Mouse (Mus musculus): Measurements from ENCODE around the gene Kcnc4.

Kcnc4 gene

DNA sequence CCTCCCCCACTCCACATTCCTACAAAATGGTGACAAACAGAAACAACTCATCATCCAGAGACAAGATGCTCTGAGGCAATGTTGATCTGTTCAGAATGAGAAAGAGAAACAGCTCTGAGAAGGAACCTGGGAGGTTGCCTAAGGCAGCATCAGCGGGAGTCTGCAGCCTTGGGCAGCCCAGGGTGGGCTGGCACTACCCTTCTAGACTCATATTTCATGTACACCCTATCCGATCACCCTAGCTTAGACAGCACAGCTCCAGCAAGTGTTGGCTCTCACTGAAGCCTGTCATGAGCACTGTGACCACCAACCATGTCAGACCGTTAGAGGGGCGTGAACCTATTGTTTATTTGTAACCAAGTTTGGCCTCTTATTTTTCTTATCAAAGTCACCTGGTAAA lies 5.1 kb downstream of the Kcnc4 start:
- no peak for DNase-seq

DNA sequence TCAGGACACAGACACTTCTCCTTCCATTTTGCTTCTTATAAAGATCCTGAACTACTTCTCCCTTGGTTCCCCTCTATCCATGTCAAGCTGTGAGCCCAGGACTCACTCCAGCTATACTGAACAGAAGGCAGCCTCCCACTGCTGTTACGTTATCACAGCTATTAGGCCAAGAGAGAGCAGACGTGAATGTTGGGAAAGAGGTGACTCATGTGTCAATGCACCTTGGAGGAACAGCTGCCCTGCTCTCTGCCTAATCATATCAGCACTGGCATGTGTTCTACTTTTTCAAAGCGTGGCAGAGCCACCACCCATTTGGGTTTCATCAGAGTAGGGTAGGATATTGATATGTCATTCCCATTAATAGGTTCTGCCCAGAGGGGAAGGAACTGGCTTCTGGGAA lies 12.5 kb downstream of the Kcnc4 start:
- DNase-seq = no peak

DNA sequence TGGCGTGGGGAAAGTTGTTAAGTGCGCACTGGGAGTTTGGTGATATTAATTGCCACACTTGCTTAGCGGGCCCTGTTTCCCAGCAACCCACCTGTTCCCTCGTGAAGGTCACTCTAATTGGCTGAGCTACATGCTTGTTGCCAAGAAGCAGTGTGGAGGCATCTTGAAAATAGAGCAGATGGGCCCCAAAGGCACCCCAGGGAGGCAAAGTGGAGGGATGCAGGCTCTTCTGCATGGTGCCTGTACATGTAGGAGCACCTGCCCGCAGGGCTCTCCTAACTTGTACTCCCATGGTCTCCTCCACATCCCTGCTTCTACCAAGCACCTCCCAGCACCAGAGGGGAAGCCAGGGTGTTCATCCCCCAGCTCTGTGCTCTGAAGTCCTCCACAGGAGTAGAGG lies 15.5 kb downstream of the Kcnc4 start:
- no peak for DNase-seq

DNA sequence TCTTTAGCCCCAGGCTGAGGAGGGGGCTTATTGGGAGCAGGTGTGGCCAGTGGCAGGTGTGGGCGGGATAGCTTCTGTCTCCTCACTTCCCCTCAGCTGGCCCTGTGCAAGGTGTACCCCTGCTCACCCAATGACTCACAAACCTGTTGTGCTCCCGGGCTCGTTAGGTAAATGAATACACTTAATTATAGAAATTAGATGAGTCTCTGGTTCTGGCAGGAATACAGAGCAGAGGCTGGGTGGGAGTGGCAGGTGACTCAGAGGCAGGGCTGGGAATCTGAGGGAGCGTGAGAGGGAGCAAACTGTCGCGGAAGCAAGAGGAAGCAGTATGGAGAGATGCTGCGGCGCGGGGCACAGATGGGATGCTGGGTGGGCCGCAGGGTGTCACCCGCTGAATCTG lies 17.2 kb downstream of the Kcnc4 start:
- no peak for DNase-seq

DNA sequence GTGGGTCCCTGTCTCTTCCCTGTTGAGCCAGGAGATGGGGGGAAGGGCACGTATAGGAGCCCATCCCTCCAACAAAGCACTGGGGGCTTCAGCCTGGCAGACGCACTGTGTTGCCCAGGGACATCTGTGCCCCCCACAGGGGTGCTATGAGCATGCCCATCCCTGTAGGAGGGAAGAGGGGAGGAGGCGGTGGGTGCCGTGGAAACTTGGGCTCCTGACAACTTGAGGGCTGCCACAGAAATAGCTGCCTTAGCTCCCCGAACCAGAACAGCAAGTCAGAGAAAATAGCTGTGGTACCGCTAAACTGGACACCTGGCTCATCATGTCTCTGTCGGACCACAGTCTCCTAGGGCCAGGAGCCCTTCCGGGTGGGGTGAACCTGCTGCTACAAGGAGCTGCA lies 18.0 kb downstream of the Kcnc4 start:
- no peak for DNase-seq

DNA sequence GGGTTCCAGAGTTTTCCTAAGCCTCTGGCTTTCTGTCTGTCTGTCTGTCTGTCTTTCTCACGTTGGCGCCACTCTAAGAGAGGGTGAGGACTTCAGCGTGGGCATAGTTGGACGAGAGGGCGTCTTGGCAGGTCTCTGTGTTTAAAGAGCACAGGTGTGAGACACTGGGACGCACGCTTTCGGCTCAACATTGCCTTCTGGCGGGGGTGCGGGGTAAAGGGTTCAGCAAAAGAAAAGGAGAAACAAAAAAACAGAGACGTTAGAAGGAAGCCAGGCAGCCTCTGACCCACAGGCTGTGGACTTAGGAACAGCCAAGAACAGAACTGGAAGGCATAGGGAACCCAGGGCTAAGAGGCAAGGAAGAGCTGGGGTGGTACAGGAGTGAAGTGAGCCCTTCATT lies 20.1 kb downstream of the Kcnc4 start:
- no peak for DNase-seq

DNA sequence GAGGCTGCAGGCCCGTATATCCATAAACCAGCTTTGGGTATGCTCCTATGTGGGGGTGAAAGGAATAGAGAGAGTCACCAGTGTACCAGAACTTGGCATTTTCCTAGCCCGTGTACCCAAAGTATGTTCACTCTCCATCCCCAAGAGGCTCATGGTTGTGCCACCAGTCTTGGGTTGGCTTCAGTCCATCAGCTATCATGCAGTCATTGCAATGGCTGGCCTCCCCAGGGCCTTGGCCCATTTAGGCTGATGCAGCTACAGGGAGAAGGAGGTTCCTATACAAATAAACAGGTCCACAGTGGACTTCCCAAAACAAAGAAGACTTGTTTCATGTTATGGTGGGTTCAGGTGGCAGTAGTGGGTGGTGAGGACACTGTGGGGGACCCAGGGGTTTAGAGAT lies 21.7 kb downstream of the Kcnc4 start:
- DNase-seq = no peak

DNA sequence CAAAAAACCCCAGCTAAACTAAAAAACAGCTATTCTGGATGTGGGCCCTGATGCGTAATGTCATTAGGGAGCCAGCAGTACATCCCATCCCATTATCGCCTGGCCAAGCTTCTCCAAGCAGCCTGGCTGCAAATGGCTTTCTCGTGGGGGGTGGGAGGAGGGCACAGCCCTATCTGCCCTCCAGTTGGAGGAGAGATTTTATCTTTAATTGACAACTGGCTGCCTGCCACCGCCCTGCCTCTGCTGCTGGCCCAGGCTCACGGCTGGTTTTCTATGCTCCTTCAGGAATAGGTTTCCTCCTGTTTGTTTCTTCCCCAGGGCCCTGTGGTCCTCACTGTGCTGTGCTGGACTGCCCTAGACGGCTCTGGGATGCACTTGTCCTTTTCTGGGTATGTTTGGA lies 22.9 kb downstream of the Kcnc4 start:
- DNase-seq = no peak

DNA sequence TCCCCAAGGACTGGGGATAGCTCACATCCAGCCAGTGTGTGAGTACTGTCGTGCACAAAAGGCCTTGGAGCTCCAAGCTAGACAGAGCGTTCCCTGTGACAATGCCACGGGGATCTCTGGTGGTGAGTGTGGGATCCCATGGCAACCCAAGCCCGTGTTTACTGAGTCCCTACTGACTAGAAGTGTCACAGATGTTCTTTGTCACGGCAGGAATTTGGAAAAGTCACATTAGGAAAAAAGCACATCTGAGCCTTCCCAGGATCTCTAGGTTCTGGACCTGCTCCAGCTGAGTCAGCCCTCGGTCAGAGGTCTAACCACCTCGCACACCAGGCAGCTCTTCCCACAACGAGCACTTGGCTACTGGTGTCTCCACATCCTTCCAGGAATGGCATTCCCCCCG lies 25.7 kb downstream of the Kcnc4 start:
- no peak for DNase-seq

DNA sequence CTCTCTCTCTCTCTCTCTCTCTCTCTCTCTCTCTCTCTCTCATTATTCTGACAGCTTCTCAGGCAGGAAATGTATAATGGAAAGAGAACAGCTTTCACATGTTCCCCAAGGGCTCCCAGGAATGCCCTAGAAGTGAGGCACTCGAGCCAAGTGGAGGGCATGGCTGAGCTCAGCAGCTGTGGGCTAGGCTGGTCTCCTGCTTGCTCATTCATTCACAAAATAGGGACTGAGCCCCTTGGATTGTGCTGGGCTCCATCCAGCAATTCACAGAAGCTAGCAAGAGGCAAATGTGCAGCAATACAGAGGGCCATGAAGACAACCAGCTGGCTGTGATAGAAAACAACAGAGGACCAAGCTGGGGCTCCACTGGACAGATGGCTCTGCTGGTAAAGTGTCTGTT lies 28.1 kb downstream of the Kcnc4 start:
- no peak for DNase-seq

DNA sequence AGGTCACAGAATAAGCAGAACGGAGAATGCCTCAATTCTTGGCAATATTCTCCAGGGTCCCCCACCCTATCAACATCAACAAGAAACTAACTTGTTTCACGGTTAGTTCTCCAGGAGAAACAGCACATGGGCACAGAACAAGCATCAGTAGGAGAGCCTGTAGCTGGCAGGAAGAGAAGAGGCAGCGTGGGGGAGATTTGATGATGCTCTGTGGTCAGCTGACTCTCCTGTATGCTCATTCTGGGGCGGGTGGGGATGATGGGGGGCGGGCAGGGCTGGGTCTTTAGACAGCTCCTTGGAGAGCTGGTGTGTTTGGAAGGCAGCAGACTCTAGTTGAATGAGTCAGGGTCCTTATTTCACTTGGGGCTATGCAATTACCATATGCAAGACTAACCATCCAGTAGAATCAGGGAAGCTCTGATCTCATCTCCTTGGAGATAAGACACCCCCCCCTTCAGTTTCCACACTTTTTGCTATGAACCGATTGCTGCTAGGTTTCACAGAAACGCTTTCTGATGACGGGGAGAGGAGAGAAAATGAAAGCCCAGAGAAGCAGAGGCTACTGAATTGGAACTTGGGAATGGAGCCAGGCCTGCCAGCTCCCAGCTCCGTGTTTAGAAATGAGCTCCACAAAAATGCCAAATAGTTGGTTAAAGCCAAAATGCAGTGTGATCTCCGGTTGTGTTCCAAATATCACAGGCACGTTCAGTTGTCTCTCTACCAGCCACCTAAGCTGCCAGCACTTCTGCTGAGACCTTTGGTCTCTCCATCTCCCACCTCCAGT lies 34.9 kb downstream of the Kcnc4 start:
- DNase-seq = no peak

DNA sequence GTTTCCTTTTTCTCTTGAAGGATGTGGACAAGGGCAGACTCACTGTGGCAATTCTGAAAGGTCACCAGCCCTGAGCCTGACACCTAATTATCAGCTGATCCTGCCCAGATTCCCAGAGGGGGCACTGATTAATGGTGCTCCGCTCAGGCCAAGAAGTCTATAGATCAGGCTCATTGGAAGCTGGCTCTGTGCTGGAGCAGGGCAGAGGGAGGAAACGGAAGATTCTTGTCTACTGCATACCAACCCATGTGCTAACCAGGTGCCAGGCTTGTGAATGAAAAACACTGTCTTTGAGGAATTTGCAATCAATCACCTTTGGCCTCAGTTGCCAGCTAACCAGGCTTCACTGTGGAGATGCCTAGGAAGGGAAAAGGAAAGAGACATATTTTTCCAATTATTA lies 39.2 kb downstream of the Kcnc4 start:
- DNase-seq = no peak

DNA sequence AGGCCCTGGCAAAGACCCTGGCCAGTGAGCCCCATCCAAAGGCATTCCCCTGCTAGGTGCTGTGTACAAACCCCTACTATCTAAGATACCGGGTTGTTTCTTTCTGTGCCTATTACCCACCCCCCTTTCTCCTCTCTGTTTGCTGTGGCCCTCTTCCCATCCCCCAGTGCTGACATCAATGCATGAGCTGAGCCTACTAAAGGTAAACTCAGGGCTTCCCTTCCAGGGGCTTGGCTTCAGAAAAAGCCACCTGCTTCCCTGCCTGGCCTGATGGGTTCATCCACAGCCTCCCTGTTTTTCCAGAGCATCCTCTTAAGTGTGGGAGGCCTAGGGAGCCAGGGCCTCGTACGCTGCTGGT lies 42.1 kb downstream of the Kcnc4 start:
- no peak for DNase-seq

DNA sequence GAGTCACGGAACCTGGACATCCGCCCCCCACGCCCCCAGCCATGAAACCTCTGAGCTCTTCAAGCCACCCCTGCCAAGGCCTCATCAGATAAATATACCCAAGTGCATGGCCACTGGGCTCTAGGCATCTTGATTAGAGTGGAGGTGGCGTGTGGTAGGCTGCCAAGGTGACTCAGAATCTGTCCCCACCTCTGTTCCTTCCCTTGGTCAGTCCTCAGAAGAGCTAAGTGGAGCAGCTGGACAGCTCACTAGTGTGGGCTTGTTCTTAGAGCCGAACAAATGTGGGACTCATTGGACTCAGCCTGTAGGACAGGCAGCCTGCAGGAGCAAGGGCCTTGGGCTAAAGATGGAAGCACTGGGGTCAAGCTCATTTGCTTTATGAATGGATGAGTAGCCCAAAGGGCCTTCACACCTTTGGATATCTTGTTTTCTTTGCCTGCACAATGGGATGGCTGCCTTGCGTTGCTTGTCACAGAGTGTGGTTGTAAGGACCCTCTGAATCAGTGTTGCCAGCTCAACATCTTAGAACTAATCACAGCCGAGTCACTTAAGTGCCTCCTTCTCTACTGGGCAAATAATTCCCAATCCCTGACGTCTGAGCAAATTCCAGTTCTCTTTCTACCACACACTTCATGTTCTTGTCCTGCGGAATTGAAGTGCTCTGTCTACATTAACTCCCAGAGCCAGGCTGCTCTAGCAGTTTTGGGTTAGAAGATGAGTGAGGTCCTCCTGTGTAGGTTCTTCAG lies 42.6 kb downstream of the Kcnc4 start:
- no peak for DNase-seq

DNA sequence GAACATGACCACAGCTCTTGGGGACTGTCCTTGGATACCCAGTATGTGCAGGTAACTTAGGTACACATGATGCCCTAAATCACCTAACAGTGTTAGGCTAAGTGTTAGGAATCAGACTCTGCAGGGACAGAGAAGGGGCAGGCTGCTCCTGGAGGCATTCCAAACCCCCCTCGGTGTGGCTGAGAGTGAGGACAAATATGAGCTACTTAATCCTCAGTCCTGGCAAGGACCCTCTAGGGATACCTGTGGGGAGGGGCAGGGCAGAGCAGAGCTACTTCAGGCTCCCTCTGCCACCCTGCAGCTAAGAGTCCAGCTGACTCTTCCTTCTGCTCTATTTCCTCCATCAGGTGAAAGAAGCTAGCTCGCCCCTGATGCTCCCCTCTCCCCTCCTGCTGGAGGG lies 46.3 kb downstream of the Kcnc4 start:
- no peak for DNase-seq

DNA sequence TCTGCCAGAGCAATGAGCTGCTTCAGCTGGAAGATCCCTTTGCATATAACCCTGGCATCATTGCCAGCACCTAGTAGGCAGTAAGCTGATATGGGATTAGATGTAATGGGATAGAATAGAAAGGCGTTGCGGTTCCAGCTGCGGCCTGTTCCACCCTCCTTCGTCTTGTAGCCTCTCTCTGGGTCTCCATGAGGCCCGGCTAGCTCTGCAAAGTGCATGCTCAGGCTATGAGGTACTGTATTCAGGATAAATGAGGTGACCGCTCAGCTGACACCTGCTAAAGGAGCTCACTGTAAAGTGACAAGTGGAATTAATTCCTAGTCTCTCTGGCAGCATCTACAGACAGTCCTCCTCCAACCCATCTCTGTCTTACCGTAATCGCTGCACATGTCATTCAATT lies 46.8 kb downstream of the Kcnc4 start:
- DNase-seq = no peak

DNA sequence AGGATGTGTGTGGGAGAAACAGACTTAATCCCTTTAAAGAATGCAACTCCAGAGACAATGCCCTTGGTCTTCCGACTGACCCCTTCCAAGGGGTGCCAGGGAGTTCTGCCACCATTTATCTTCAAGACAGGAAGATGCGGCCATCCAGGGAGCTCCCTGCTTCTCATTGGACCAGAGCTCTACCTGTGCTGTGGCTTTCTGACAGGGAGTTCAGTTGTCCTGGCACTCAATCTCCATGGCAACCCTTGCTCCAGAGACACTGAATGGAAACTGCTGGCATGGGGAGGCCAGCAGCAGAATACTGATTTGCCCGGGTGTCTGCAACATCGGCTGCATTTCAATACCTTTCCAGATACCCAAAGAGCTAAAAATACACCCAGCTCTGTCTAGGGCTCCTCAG lies 47.7 kb downstream of the Kcnc4 start:
- DNase-seq = no peak

DNA sequence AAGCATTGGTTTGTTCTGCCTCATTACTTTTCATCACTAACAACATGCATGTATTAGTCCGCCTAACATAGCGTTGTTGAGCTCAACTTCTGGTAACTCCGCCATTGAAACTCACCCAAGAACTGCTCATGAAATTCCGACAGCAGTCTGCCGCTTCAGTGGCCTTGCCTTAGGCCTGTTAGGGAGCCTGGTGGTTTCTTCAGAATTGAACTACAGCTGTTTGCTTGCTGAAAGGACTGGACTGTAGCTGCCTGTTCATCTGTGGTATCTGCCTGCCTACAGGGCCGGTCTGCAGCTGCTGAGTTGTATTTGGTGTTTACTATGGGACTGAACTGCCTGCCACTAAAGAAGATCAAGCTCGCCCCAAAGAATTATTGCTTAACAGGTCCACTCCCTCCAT lies 58.0 kb downstream of the Kcnc4 start:
- DNase-seq = no peak

DNA sequence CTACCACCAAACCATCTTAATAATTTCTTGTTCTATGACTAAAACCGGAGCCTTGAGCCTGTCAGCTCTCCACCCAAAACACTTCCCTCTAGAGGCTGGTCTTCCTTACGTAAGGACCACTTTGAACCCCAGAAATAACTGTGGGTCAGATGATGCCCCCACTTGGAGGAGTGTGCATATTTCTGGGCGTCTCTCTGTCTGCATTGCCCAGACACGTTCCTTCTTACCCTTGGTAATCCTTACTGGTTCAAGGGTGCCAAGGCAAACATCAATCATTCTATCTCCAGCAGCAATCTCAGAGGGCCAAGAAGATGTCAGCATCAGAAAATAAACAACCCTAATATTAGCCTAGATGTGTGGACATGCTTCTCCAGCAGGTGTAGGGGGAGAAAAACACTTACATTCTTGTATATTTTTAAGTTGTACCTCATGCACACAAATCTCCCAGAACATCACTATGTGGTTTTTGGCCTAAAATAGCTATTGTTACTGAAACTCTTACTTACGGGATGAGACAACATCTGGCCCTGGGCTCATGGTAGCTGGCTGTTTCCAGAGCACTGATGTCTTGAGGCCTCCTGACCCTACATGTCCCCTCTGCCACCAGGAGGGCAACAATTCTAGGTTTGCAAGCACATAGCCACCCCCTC lies 59.2 kb downstream of the Kcnc4 start:
- no peak for DNase-seq

DNA sequence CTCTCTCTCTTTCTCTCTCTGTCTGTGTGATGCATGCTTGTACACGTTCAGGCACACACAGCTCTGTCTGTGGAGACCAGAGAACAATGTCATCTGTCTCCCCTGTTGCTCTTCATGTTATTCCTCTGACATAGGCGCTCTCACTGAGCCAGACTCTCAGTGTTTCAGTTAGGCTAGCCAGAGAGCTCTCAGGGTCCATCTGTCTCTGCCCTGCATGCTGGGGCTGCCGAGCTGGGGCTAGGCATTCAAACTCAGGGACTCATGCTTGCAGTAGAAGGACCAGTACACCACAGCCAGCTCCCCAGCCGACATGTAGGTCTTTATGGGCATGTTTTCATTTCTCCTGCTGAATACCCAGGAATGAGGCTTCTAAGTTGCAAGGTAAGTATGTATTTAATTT lies 68.2 kb downstream of the Kcnc4 start:
- DNase-seq = no peak
